Mouse (Mus musculus) bone marrow, adult 2 months (tissue): Measurements from ENCODE around the gene Dcakd.

Source experiments
- CTCF ChIP-seq: fragments of 200-500 bp; IDR thresholded peaks from 2 replicates; pipeline ENCODE4 v1.5.1; 2011; ENCODE audit warnings: low read length, control low read depth; ENCODE audit not compliant: control insufficient read depth, insufficient read depth
- POLR2A ChIP-seq: fragments of 200-500 bp; IDR thresholded peaks from 2 replicates; pipeline ENCODE4 v1.6.1; 2011; ENCODE audit warnings: low read depth, mild to moderate bottlenecking, control low read depth, low read length, borderline replicate concordance; ENCODE audit not compliant: control insufficient read depth

GRCm38 (mm10) chr11:102996991-102997770, 31.0 kb downstream of the Dcakd start:
- TF ChIP-seq POLR2A (no peak), CTCF (no peak)
